Mouse (Mus musculus): Measurements from ENCODE around the gene Ola1.

DNA sequence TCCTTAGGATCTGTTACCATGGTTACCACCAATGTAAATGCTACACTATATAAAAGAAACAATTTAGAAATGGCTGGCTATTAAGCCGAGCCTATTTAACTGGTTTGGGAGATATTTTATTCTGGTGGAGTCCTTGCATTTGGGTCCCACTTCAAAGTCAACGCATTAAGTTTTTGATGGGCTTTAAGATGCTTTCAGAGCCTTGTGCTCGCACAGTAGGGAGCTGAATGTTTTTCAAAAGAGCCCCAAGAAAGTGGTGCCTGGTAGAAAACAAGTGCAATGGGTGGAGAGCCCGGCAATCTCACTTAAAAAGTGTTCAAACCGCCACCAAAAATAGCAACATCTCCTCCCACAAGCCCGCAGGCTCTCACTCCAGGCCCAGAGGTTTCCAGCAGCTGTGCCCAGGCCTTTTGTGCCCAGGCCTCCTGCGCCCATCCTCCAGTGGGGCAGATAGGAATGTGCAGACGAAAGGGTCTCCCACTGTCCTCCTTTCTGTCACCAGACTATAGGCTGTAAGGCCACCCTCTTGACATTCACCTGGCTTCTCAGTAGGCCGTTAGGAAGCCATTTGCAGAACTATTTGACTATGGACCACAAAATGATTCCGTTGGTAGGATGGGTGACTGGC is 148.2 kb downstream of the Ola1 start:
- no peak for TF ChIP-seq CTCF (IDR thresholded peaks at IDR 0.05; ENCODE audit: low read depth)
- TF ChIP-seq EP300 (IDR thresholded peaks at IDR 0.05; ENCODE audit: low read depth): no peak

Measured in heart, postnatal 0 days (tissue).